Mouse (Mus musculus): ENCODE results near the gene Rac3. TPM values are rescaled to one million over a fixed set of nuclear protein-coding genes. Genes with fewer than 3 reads are reported as not detected.
"Not testable (repeated sequence)": the region's sequence is repeated elsewhere in the genome, so short reads cannot be mapped to it uniquely, and the experiment has no call there.

The Rac3 gene
- polyA plus RNA-seq, 1 experiment from 2014 or later, result 3.0 TPM

- H3K27ac ChIP-seq (ENCODE audit: low read depth, low read length); H3K4me1 ChIP-seq (ENCODE audit: control insufficient read depth, insufficient read depth, low read length); H3K9ac ChIP-seq (ENCODE audit: low read depth, low read length); H3K4me3 ChIP-seq (ENCODE audit: low read depth, low read length); H3K9me3 ChIP-seq (replicated peaks; ENCODE audit: control insufficient read depth, low read length); H3K36me3 ChIP-seq (ENCODE audit: control insufficient read depth, insufficient read depth, low read length): not testable (repeated sequence)
- WGBS (ENCODE audit: insufficient replicate concordance), result 4% methylated on average over 18 of the region's 21 CpGs
- 0 out of 2 replicates have a peak, but pooled peaks have one; percentile 41 for ATAC-seq (replicated peaks; ENCODE audit: insufficient number of reproducible peaks, low FRiP score, low TSS enrichment)
- peaks cover 25% of the 10 kb centered on the region for H3K27me3 ChIP-seq (ENCODE audit: control insufficient read depth, insufficient read depth, low read length)
- peak overlapping the region; percentile 37 for H3K4me2 ChIP-seq
These were observed 8.3 kb downstream of the Rac3 start for GRCm38 (mm10) chr11:120729432-120730050.

DNA sequence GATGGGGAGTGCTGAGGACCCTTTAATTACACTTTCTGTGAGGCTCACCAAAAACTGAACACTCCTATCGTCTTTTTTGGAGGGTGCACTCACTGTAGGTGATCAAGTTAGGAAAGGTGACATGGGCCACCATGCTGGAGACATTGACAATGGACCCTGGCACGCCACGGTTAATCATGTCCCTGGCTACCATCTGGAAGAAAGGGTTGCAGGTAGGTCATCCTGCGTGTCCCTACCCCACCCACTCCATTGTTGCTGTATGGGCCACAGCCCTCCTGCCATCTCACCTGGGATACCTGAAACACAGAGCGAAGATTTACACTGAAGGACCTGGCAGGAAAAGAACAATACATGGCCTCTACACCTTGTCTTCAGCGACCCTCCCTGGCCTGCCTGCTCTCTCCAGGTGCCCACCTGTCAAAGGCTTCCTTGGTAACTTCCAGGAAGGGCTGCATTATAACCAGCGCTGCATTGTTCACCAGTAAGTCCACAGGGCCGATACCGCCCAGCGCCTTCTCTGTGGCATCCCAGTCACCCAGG is 9.1 kb downstream of the Rac3 start:
- Histone ChIP-seq H3K4me1 (ENCODE audit: control insufficient read depth, insufficient read depth, low read length) (0 out of 2 replicates have a peak, but pooled peaks cover 3% of the 10 kb centered on the region), H3K27me3 (ENCODE audit: control insufficient read depth, insufficient read depth, low read length) (peaks cover 25% of the 10 kb centered on the region), H3K36me3 (ENCODE audit: control insufficient read depth, insufficient read depth, low read length) (no peaks in the 10 kb centered on the region), H3K9ac (ENCODE audit: low read depth, low read length) (no peak overlapping the region), H3K4me3 (ENCODE audit: low read depth, low read length) (no peak overlapping the region), H3K27ac (ENCODE audit: low read depth, low read length) (no peak overlapping the region), H3K9me3 (replicated peaks; ENCODE audit: control insufficient read depth, low read length) (no peaks in the 10 kb centered on the region), H3K4me2 (no peak overlapping the region)
- WGBS (ENCODE audit: insufficient replicate concordance), result 79% methylated on average over 10 of the region's 10 CpGs
- ATAC-seq (replicated peaks; ENCODE audit: insufficient number of reproducible peaks, low FRiP score, low TSS enrichment), result no peak

DNA sequence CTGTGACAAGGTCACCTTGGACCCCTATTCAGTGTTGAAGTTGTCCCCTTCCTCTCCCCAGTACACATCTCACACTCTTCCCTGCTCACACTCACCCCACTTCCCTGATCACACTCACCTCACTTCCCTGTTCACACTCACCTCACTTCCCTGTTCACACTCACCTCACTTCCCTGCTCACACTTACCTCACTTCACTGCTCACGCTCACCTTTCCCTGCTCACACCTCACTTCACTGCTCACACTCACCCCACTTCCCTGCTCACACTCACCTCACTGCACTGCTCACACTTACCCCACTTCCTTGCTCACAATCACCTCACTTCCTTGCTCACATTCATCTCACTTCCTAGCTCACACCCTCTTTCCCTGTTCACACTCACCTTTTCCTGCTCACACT is 10.1 kb downstream of the Rac3 start:
- no peaks in the 10 kb centered on the region for H3K36me3 ChIP-seq (ENCODE audit: control insufficient read depth, insufficient read depth, low read length)
- H3K9me3 ChIP-seq (replicated peaks; ENCODE audit: control insufficient read depth, low read length), result no peaks in the 10 kb centered on the region
- H3K4me3 ChIP-seq (ENCODE audit: low read depth, low read length), result no peak overlapping the region
- 0 out of 2 replicates have a peak, but pooled peaks cover 3% of the 10 kb centered on the region for H3K4me1 ChIP-seq (ENCODE audit: control insufficient read depth, insufficient read depth, low read length)
- H3K27ac ChIP-seq (ENCODE audit: low read depth, low read length), result no peak overlapping the region
- no peak for ATAC-seq (replicated peaks; ENCODE audit: insufficient number of reproducible peaks, low FRiP score, low TSS enrichment)
- 95% methylated on average over 1 of the region's 1 CpGs for WGBS (ENCODE audit: insufficient replicate concordance)
- no peak overlapping the region for H3K9ac ChIP-seq (ENCODE audit: low read depth, low read length)
- H3K4me2 ChIP-seq, result no peak overlapping the region
- H3K27me3 ChIP-seq (ENCODE audit: control insufficient read depth, insufficient read depth, low read length), result peaks cover 23% of the 10 kb centered on the region

DNA sequence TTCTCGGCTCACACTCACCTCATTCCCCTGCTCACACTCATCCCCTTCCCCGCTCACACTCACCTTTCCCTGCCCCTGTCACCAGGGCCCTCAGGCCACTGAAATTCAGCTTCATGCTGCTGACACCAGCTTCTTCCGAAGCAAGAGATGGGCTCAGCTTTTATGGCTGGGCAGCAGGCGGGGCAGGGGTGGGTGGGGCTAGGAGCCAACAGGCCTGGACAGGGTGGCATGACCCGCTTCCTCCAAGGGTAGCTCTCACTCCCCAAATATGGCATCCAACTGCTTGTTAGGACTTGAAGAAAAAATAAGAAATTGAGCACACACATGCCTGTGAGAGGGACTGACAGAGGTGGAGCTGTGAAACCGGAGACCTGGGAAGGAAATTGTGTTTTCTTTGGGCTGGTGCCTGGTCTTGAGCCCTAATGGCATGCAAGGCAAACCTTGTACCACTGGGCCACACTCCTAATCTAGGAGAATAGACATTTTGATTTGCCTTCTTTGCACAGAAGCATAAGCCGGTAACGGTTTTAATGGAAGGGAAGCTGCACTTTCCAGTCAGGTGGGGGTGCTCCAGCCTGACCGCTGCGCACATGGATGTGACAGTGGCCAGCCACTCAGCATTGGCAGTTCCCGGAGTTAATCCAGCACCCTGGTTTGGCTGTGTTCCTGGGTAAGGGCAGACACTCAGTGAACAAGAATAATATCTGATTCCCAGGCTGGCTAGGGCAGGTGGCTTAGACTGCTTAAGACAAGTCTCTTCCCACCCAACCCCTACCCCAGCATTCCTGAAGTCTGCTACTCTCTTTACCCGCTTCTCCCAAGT is 10.8 kb downstream of the Rac3 start, which contains the start of gene Cbr2:
Gene Cbr2, minus strand, starts transcription at position 257 of the 823 bp plus-strand sequence.
- no peaks in the 10 kb centered on the region for H3K36me3 ChIP-seq (ENCODE audit: control insufficient read depth, insufficient read depth, low read length)
- H3K9ac ChIP-seq (ENCODE audit: low read depth, low read length), result no peak within 1 kb of the TSS
- no peak for ATAC-seq (replicated peaks; ENCODE audit: insufficient number of reproducible peaks, low FRiP score, low TSS enrichment)
- peaks cover 23% of the 10 kb centered on the region for H3K27me3 ChIP-seq (ENCODE audit: control insufficient read depth, insufficient read depth, low read length)
- WGBS (ENCODE audit: insufficient replicate concordance), result 68% methylated on average over 12 of the region's 12 CpGs
- H3K9me3 ChIP-seq (replicated peaks; ENCODE audit: control insufficient read depth, low read length), result no peaks in the 10 kb centered on the region
- 0 out of 2 replicates have a peak within 1 kb of the TSS, but pooled peaks have one; percentile 41 for H3K27ac ChIP-seq (ENCODE audit: low read depth, low read length)
- no peak within 1 kb of the TSS for H3K4me2 ChIP-seq
- no peak within 1 kb of the TSS for H3K4me3 ChIP-seq (ENCODE audit: low read depth, low read length)
- 0 out of 2 replicates have a peak, but pooled peaks cover 3% of the 10 kb centered on the region for H3K4me1 ChIP-seq (ENCODE audit: control insufficient read depth, insufficient read depth, low read length)

DNA sequence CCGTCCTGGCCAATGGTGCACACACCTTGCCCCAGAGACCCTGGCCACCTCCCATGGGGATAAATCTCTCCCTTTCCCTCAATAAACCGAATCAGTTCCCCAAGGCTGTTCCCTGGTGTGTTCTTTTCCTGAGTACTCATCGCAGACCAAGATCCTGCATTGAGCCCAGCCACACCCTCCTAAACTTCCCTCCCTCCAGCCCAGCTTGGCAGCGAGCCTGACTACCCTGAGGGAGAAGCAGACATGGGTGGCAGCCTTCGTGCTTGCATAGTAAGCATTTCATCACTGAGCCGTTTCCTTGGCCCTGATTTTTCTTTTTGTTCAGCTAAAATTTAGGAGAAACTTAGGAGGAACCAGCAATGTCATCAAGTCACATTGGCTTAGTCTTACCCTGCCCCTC is 12.3 kb downstream of the Rac3 start:
- peaks cover 18% of the 10 kb centered on the region for H3K27me3 ChIP-seq (ENCODE audit: control insufficient read depth, insufficient read depth, low read length)
- no peaks in the 10 kb centered on the region for H3K9me3 ChIP-seq (replicated peaks; ENCODE audit: control insufficient read depth, low read length)
- 62% methylated on average over 6 of the region's 6 CpGs for WGBS (ENCODE audit: insufficient replicate concordance)
- no peak overlapping the region for H3K9ac ChIP-seq (ENCODE audit: low read depth, low read length)
- no peak overlapping the region for H3K4me3 ChIP-seq (ENCODE audit: low read depth, low read length)
- H3K27ac ChIP-seq (ENCODE audit: low read depth, low read length), result no peak overlapping the region
- no peak for ATAC-seq (replicated peaks; ENCODE audit: insufficient number of reproducible peaks, low FRiP score, low TSS enrichment)
- H3K36me3 ChIP-seq (ENCODE audit: control insufficient read depth, insufficient read depth, low read length), result no peaks in the 10 kb centered on the region
- no peak overlapping the region for H3K4me2 ChIP-seq
- 0 out of 2 replicates have a peak, but pooled peaks cover 3% of the 10 kb centered on the region for H3K4me1 ChIP-seq (ENCODE audit: control insufficient read depth, insufficient read depth, low read length)

DNA sequence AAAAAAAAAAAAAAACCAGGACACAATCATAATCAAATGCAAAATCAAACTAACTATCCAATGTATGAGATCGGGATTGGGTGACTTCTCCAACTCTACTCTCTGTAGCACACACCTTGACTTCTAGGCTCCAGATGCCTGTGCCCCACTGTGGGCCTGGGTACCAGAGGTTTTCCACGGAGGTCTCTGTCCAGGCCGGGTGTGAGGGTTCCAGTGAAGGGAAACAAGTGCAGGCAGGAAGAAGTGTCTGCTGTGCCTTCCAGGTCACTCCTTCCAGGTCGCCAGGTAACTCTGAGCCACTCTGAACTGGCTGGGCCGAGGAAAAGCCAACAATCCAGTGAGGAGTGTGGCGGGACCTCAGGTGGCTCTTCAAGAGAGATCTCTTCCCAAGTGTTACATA is 15.2 kb downstream of the Rac3 start:
- 59% methylated on average over 6 of the region's 6 CpGs for WGBS (ENCODE audit: insufficient replicate concordance)
- H3K9me3 ChIP-seq (replicated peaks; ENCODE audit: control insufficient read depth, low read length), result no peaks in the 10 kb centered on the region
- no peak for ATAC-seq (replicated peaks; ENCODE audit: insufficient number of reproducible peaks, low FRiP score, low TSS enrichment)
- H3K4me3 ChIP-seq (ENCODE audit: low read depth, low read length), result no peak overlapping the region
- H3K27ac ChIP-seq (ENCODE audit: low read depth, low read length), result no peak overlapping the region
- H3K27me3 ChIP-seq (ENCODE audit: control insufficient read depth, insufficient read depth, low read length), result peaks cover 1% of the 10 kb centered on the region
- 0 out of 2 replicates have a peak, but pooled peaks cover 3% of the 10 kb centered on the region for H3K4me1 ChIP-seq (ENCODE audit: control insufficient read depth, insufficient read depth, low read length)
- no peak overlapping the region for H3K9ac ChIP-seq (ENCODE audit: low read depth, low read length)
- H3K4me2 ChIP-seq, result no peak overlapping the region
- H3K36me3 ChIP-seq (ENCODE audit: control insufficient read depth, insufficient read depth, low read length), result no peaks in the 10 kb centered on the region

DNA sequence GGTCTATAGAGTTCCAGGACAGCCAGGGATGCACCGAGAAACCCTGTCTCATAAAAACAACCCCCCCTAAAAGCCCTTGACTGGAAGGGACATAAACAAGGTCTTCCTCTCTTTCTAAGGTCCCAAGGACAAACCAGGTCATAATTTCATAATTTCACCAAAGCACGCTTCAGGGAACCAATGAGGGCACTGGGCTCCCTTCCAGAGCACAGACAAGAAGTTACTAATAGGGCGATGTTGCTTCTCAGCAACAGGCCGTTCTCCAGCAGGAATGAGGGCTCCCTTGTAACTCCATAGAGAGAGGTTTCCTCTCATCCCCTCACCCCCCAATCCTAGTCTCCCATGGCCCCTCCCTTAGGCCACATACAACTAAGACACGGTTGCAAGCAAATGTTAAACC is 19.7 kb downstream of the Rac3 start:
- H3K9ac ChIP-seq (ENCODE audit: low read depth, low read length), result no peak overlapping the region
- no peaks in the 10 kb centered on the region for H3K9me3 ChIP-seq (replicated peaks; ENCODE audit: control insufficient read depth, low read length)
- no peaks in the 10 kb centered on the region for H3K27me3 ChIP-seq (ENCODE audit: control insufficient read depth, insufficient read depth, low read length)
- no peak overlapping the region for H3K4me3 ChIP-seq (ENCODE audit: low read depth, low read length)
- H3K36me3 ChIP-seq (ENCODE audit: control insufficient read depth, insufficient read depth, low read length), result no peaks in the 10 kb centered on the region
- no peak overlapping the region for H3K4me2 ChIP-seq
- H3K4me1 ChIP-seq (ENCODE audit: control insufficient read depth, insufficient read depth, low read length), result no peaks in the 10 kb centered on the region
- 80% methylated on average over 5 of the region's 5 CpGs for WGBS (ENCODE audit: insufficient replicate concordance)
- H3K27ac ChIP-seq (ENCODE audit: low read depth, low read length), result no peak overlapping the region
- ATAC-seq (replicated peaks; ENCODE audit: insufficient number of reproducible peaks, low FRiP score, low TSS enrichment), result no peak

DNA sequence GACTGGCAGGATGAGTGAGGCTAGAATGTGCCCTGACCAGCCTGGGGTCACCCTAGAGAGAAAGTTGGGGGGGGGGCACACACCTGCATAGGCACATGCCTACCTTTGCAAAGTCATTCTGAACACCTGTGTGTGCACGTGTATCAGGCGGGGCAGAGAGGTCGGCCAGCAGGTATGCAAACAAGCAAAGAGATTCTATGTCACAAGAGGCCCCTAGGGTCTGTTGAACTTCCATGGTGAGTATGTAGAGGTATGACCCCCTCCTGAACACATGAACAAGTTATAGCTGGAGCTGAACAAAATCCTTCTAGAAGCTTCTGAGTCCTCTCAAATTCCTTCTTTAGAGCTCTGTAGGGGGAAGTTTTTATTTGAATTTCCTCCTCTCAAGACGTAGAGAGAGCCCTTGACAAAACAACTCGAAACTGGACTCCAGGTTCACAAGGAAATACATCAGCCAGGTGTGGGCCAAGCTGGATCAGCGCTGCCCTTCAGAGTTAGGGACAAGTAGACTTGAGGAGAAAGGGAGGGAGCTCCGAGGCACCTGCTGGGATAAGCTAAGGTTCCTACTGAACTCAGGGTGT is 22.9 kb downstream of the Rac3 start:
- Histone ChIP-seq H3K27ac (ENCODE audit: low read depth, low read length) (no peak overlapping the region), H3K9me3 (replicated peaks; ENCODE audit: control insufficient read depth, low read length) (no peaks in the 10 kb centered on the region), H3K4me2 (no peak overlapping the region), H3K4me1 (ENCODE audit: control insufficient read depth, insufficient read depth, low read length) (no peaks in the 10 kb centered on the region), H3K36me3 (ENCODE audit: control insufficient read depth, insufficient read depth, low read length) (no peaks in the 10 kb centered on the region), H3K4me3 (ENCODE audit: low read depth, low read length) (no peak overlapping the region), H3K27me3 (ENCODE audit: control insufficient read depth, insufficient read depth, low read length) (no peaks in the 10 kb centered on the region), H3K9ac (ENCODE audit: low read depth, low read length) (no peak overlapping the region)
- no peak for ATAC-seq (replicated peaks; ENCODE audit: insufficient number of reproducible peaks, low FRiP score, low TSS enrichment)
- 74% methylated on average over 7 of the region's 7 CpGs for WGBS (ENCODE audit: insufficient replicate concordance)

Data from heart, embryonic 11.5 days (tissue).